Mouse (Mus musculus) left cerebral cortex, adult 11 months (tissue): ENCODE data around the gene Ssxb3.
"Not testable (repeated sequence)": the region's sequence is repeated elsewhere in the genome, so short reads cannot be mapped to it uniquely, and the experiment has no call there.

Experiments used
- DNase-seq: peaks from one replicate; pipeline ENCODE4 v3.0.0; 2022; ENCODE audit warnings: low spot score

The Ssxb3 gene

DNA sequence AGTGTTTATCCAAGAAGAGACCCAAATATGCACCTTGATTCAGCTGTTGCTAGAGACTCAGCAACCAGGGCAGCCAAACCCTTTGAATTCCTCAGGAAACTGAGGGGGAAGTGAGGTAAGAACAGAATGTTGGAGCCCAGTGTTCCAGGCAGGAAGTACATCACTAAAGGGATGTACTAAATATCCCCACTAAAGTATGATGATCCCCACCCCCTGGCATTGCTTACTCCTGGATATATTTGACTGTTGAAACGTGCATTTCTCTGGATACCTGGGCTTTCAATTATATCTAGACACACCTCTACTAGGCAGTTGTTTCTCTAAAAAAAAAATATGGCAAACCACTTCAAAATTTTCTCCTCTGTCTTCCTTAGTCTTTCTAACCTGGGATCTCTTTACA is at the start of gene Ssxb3:
Gene Ssxb3, minus strand, starts transcription at position 101 of the 400 bp plus-strand sequence.
- not testable (repeated sequence) for DNase-seq

DNA sequence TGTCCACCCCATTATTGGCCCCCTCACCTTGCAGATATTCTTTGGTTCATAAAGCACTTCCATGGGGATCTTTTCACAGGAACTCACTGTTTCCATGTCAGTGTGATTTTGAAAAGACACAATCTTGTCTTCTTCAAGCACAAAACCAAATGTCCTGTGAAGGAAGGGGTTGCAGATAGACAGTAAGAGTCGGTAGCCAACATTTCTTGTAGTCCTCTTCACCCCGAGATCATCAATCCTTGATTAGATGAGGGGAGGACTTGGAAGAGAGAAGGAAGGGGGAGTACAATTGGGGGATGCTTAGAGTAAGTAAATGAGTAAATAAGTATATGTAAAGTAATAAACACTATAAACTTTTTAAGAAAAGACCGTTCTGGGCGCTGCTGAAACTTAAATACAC is 43.5 kb downstream of the Ssxb3 start, which contains the start of gene Ssxb6:
Gene Ssxb6, minus strand, starts transcription at position 101 of the 400 bp plus-strand sequence.
- not testable (repeated sequence) for DNase-seq
